Mouse (Mus musculus) spleen, postnatal 4 days (tissue): ENCODE results near the gene Rad9a.

Experiments
- DNase-seq, 2 experiments: peaks; one replicate each; pipeline ENCODE4 v3.0.0; 2022; ENCODE audit warnings: low spot score in 2 of 2

Gene Rad9a

GRCm38 (mm10) chr19:4147022-4147405, 54.4 kb downstream of the Rad9a start:
- no peak for DNase-seq

- DNase-seq, result no peak
Observed at GRCm38 (mm10) chr19:4146366-4147021, 55.0 kb downstream of the Rad9a start.

- DNase-seq, result no peak
Observed at GRCm38 (mm10) chr19:4145936-4146335, 55.5 kb downstream of the Rad9a start.
